Mouse (Mus musculus) CH12.LX (cell line): Measurements from ENCODE around the gene Pde1b. TPM values are rescaled to one million over a fixed set of nuclear protein-coding genes. Genes with fewer than 3 reads are reported as not detected.
A peak's percentile ranks its signal among the peaks of the same experiment; 100 is the strongest.

Experiments
- DNase-seq: peaks from one replicate; pipeline ENCODE4 v3.0.0-alpha.2; 2013; ENCODE audit errors: extremely low read depth
- H3K27ac ChIP-seq: 2 replicates; pipeline ENCODE4 v1.5.1; 2012; ENCODE audit warnings: low read depth, mild to moderate bottlenecking, control low read depth, moderate library complexity; ENCODE audit not compliant: insufficient read depth
- H3K27me3 ChIP-seq: replicated peaks from 2 replicates; pipeline ENCODE3; 2012; ENCODE audit warnings: inconsistent platforms
- H3K36me3 ChIP-seq, 2 experiments: replicated peaks in 1 of 2; 2 replicates each; pipeline versions ENCODE3 to v1.6.1; 2012; ENCODE audit warnings: inconsistent platforms in 1 of 2, low read length in 1 of 2, mild to moderate bottlenecking in 1 of 2, mixed read lengths in 1 of 2, moderate library complexity in 1 of 2; ENCODE audit not compliant: control insufficient read depth in 1 of 2, insufficient read depth in 1 of 2
- H3K4me1 ChIP-seq, 2 experiments: 2 replicates each; pipeline ENCODE4 v1.6.1; 2012; ENCODE audit warnings: inconsistent platforms in 1 of 2, moderate library complexity in 1 of 2; ENCODE audit not compliant: insufficient read depth in 2 of 2, control insufficient read depth in 1 of 2
- H3K4me2 ChIP-seq: 2 replicates; pipeline ENCODE4 v1.6.1; 2012; ENCODE audit warnings: low read depth, mild to moderate bottlenecking, control low read depth; ENCODE audit not compliant: poor library complexity, insufficient read depth, severe bottlenecking
- H3K4me3 ChIP-seq, 3 experiments: fragments of 150-350 bp in 1 of 3; sonication (generic) in 1 of 3; replicated peaks in 1 of 3; 2 replicates each; pipeline versions ENCODE3 to v1.5.1; 2011 to 2012; ENCODE audit warnings: low read depth in 2 of 3, low read length in 2 of 3, mild to moderate bottlenecking in 2 of 3, moderate library complexity in 2 of 3, control low read depth in 1 of 3, improper control_type of control experiment in 1 of 3, inconsistent platforms in 1 of 3, mixed read lengths in 1 of 3; ENCODE audit not compliant: poor library complexity in 1 of 3
- H3K79me2 ChIP-seq: replicated peaks from 2 replicates; pipeline ENCODE4 v1.6.1; 2012; ENCODE audit warnings: mild to moderate bottlenecking, moderate library complexity; ENCODE audit not compliant: control insufficient read depth, poor library complexity, insufficient read depth, severe bottlenecking; ENCODE audit errors: extremely low read depth
- H3K9ac ChIP-seq: 2 replicates; pipeline ENCODE4 v1.6.1; 2012; ENCODE audit warnings: low read depth, mild to moderate bottlenecking, control low read depth, moderate library complexity; ENCODE audit not compliant: insufficient read depth
- H3K9me3 ChIP-seq: replicated peaks from 2 replicates; pipeline ENCODE3; 2012; ENCODE audit warnings: low read length, inconsistent platforms, mixed read lengths
- BHLHE40 ChIP-seq: IDR thresholded peaks from 2 replicates; pipeline ENCODE4 v1.6.1; 2011; ENCODE audit warnings: mild to moderate bottlenecking, low read depth, low read length, improper control_type of control experiment
- CTCF ChIP-seq, 2 experiments: IDR thresholded peaks in 1 of 2; conservative IDR thresholded peaks in 1 of 2; 2 replicates each; pipeline ENCODE4 v1.5.1; 2011 to 2012; ENCODE audit warnings: low read depth in 2 of 2, low read length in 2 of 2, improper control_type of control experiment in 1 of 2, inconsistent platforms in 1 of 2, mild to moderate bottlenecking in 1 of 2, moderate library complexity in 1 of 2
- ELF1 ChIP-seq: IDR thresholded peaks from 2 replicates; pipeline ENCODE4 v1.6.1; 2014; ENCODE audit warnings: low read depth, mild to moderate bottlenecking, inconsistent platforms, low read length, improper control_type of control experiment
- ETS1 ChIP-seq: conservative IDR thresholded peaks from 2 replicates; pipeline ENCODE4 v1.6.1; 2012; ENCODE audit warnings: low read depth, mild to moderate bottlenecking, inconsistent platforms, low read length, improper control_type of control experiment, moderate library complexity
- IRF4 ChIP-seq: IDR thresholded peaks from 2 replicates; pipeline ENCODE4 v1.6.1; 2014; ENCODE audit warnings: low read depth, mild to moderate bottlenecking, inconsistent platforms, low read length, improper control_type of control experiment
- KAT2A ChIP-seq: IDR thresholded peaks from 2 replicates; pipeline ENCODE4 v1.6.1; 2012; ENCODE audit warnings: low read length, improper control_type of control experiment, inconsistent platforms; ENCODE audit not compliant: insufficient replicate concordance
- MAFK ChIP-seq: IDR thresholded peaks from 2 replicates; pipeline ENCODE4 v1.6.1; 2011; ENCODE audit warnings: low read length, improper control_type of control experiment; ENCODE audit not compliant: insufficient replicate concordance
- MAX ChIP-seq: IDR thresholded peaks from 2 replicates; pipeline ENCODE4 v1.6.1; 2011; ENCODE audit warnings: low read length, improper control_type of control experiment
- MAZ ChIP-seq: IDR thresholded peaks from 2 replicates; pipeline ENCODE4 v1.6.1; 2012; ENCODE audit warnings: low read depth, mild to moderate bottlenecking, inconsistent platforms, low read length, improper control_type of control experiment, moderate library complexity
- NRF1 ChIP-seq: IDR thresholded peaks from 2 replicates; pipeline ENCODE4 v1.6.1; 2014; ENCODE audit warnings: low read depth, mild to moderate bottlenecking, inconsistent platforms, low read length, improper control_type of control experiment, moderate library complexity
- POLR2A ChIP-seq: IDR thresholded peaks from 2 replicates; pipeline ENCODE4 v1.6.1; 2011; ENCODE audit warnings: low read depth, mild to moderate bottlenecking, improper control_type of control experiment, low read length
- RAD21 ChIP-seq: IDR thresholded peaks from 2 replicates; pipeline ENCODE4 v1.6.1; 2011; ENCODE audit warnings: low read depth, mild to moderate bottlenecking, low read length, improper control_type of control experiment, moderate library complexity
- SMC3 ChIP-seq: IDR thresholded peaks from 2 replicates; pipeline ENCODE4 v1.6.1; 2011; ENCODE audit warnings: low read depth, low read length, improper control_type of control experiment
- TCF12 ChIP-seq: IDR thresholded peaks from 2 replicates; pipeline ENCODE4 v1.6.1; 2014; ENCODE audit warnings: low read depth, mild to moderate bottlenecking, inconsistent platforms, low read length, improper control_type of control experiment
- USF1 ChIP-seq: IDR thresholded peaks from 2 replicates; pipeline ENCODE4 v1.6.1; 2014; ENCODE audit warnings: low read depth, mild to moderate bottlenecking, inconsistent platforms, low read length, improper control_type of control experiment
- ZKSCAN1 ChIP-seq: IDR thresholded peaks from 2 replicates; pipeline ENCODE4 v1.6.1; 2012; ENCODE audit warnings: low read depth, inconsistent platforms, low read length, improper control_type of control experiment, borderline replicate concordance
- ZMIZ1 ChIP-seq: IDR thresholded peaks from 2 replicates; pipeline ENCODE4 v1.6.1; 2012; ENCODE audit warnings: low read depth, mild to moderate bottlenecking, inconsistent platforms, low read length, improper control_type of control experiment
- dilution Hi-C: fragments of 300-500 bp; cut with MboI; formaldehyde crosslinking; loops from 2 replicates; pipeline ENCODE4 v1.14.3; 2020; ENCODE audit warnings: low sequenced_read_pairs; ENCODE audit not compliant: extremely low pct_unique_long_range_greater_than_20kb, extremely low pct_ligation_motif_present
- in situ Hi-C: fragments of 300-500 bp; cut with MboI; formaldehyde crosslinking; loops from 3 replicates; pipeline ENCODE4 v1.14.3; 2019; ENCODE audit warnings: low sequenced_read_pairs, low pct_ligation_motif_present, low pct_unique_long_range_greater_than_20kb, mixed read lengths
- polyA plus RNA-seq: library from polyadenylated mRNA; unstranded; fragments of >175 nt; gene quantifications from 2 replicates; pipeline ENCODE4 v1.2.1, GENCODE M21; 2012; ENCODE audit warnings: low read depth; ENCODE audit not compliant: insufficient read length
- total RNA-seq, 2 experiments: library from RNA; depleted of rRNA; stranded (reverse); fragments of 300-350 nt in 1 of 2; fragments of >200 nt in 1 of 2; gene quantifications; 2 replicates each; pipeline ENCODE4 v1.2.3; 2012 to 2014

Gene Pde1b
- total and polyA plus RNA-seq, 3 experiments: 14.2 to 36.7 (median 15.0) TPM

DNA sequence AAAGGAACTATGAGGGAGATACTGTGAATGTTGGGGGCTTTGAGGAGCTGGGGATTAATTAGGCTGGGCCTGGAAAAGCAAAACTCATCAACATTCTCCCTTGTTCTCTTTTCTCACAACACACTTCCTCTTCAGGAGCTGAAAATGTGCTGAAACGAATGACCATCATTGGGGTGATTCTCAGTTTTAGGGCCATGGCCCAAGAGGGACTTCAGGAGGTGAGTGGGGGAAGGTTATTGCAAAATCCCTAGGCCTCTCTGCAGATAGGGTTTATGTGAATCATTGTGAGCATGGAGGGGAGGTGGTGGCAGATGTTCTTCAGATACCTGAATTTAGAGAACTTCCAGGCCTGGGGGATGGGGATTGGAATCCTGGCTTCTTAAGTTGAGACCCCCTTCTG, 16.2 kb upstream of the Pde1b start:
- Histone ChIP-seq H3K4me3 (no peak overlapping the region), H3K27me3 (no peaks in the 10 kb centered on the region), H3K9me3 (no peaks in the 10 kb centered on the region), H3K79me2 (no peaks in the 10 kb centered on the region), H3K27ac (no peak overlapping the region), H3K4me2 (no peak overlapping the region), H3K9ac (no peak overlapping the region), H3K36me3 (peaks cover 86 to 98% of the 10 kb centered on the region in 2 experiments), H3K4me1 (peaks cover 0 to 25% of the 10 kb centered on the region in 2 experiments; a peak in 2 of 4 replicates)
- in situ Hi-C loops (no loop called here), dilution Hi-C loops (no loop called here)
- no peak for DNase-seq
- TF ChIP-seq RAD21 (no peak), MAZ (no peak), ETS1 (no peak), BHLHE40 (no peak), NRF1 (no peak), USF1 (no peak), TCF12 (no peak), MAX (no peak), MAFK (no peak), ZKSCAN1 (no peak), ZMIZ1 (no peak), SMC3 (no peak), POLR2A (no peak), ELF1 (no peak), IRF4 (no peak), KAT2A (no peak)

DNA sequence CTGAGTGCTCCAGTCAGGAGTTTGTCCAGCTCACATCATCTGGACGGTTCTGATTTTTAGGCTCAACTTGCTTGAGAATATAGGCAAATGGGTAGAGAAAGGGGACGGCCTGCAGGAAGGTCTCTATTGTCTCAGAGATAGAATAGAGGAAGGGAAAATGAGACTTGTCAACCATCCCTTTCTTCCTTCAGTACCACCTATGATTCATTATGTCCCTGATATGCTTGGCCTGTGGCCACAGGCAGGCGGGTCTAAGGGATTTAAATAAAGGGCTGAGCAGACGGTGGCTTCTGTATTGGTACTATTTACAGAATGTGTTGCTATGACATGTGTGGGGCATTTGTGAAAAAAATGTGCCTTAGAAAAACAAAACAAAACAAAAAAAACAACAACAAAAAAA, 14.5 kb upstream of the Pde1b start:
- Histone ChIP-seq H3K4me3 (no peak overlapping the region), H3K9ac (no peak overlapping the region), H3K4me2 (no peak overlapping the region), H3K79me2 (no peaks in the 10 kb centered on the region), H3K4me1 (peaks cover 0 to 25% of the 10 kb centered on the region in 2 experiments; a peak in 2 of 4 replicates), H3K27me3 (no peaks in the 10 kb centered on the region), H3K36me3 (peaks cover 87 to 98% of the 10 kb centered on the region in 2 experiments), H3K9me3 (no peaks in the 10 kb centered on the region), H3K27ac (no peak overlapping the region)
- in situ Hi-C loops: no loop called here
- DNase-seq: peak; percentile 60
- dilution Hi-C loops: no loop called here
- no peak for TF ChIP-seq CTCF (conservative IDR thresholded peaks at IDR 0.05 in 1 of 2, IDR thresholded peaks at IDR 0.05 in 1 of 2; ENCODE audit: low read depth in 2 of 2, low read length in 2 of 2)
